Mouse (Mus musculus) forebrain, postnatal 0 days (tissue): Measurements from ENCODE around the gene Epor. TPM values are rescaled to one million over a fixed set of nuclear protein-coding genes. Genes with fewer than 3 reads are reported as not detected.

ENCODE experiments used
- ATAC-seq: fragments of 200-750 bp; cut with Nextera tagmentation; 2 replicates; pipeline ENCODE4 v1.8.0; 2017; ENCODE audit warnings: mild to moderate bottlenecking, moderate library complexity
- DNase-seq: peaks from one replicate; pipeline ENCODE4 v3.0.0-alpha.2; 2015
- H3K27ac ChIP-seq: fragments of 300-500 bp; sonication (generic); 2 replicates; pipeline ENCODE4 v1.5.1; 2014; ENCODE audit warnings: low read depth, mild to moderate bottlenecking, antibody characterized with exemption, low read length, moderate library complexity, mixed read lengths
- H3K27me3 ChIP-seq: fragments of 300-500 bp; sonication (generic); 2 replicates; pipeline ENCODE4 v1.6.1; 2014; ENCODE audit warnings: mild to moderate bottlenecking, low read length, mixed read lengths; ENCODE audit not compliant: insufficient read depth
- H3K36me3 ChIP-seq: fragments of 300-500 bp; sonication (generic); 2 replicates; pipeline ENCODE4 v1.6.1; 2014; ENCODE audit warnings: mild to moderate bottlenecking, moderate library complexity; ENCODE audit not compliant: insufficient read depth
- H3K4me1 ChIP-seq: fragments of 300-500 bp; sonication (generic); 2 replicates; pipeline ENCODE4 v1.6.1; 2014; ENCODE audit warnings: antibody characterized with exemption; ENCODE audit not compliant: insufficient read depth
- H3K4me2 ChIP-seq: fragments of 300-500 bp; sonication (generic); 2 replicates; pipeline ENCODE4 v1.6.1; 2014; ENCODE audit warnings: low read depth, mild to moderate bottlenecking, moderate library complexity
- H3K4me3 ChIP-seq: fragments of 300-500 bp; sonication (generic); 2 replicates; pipeline ENCODE4 v1.5.1; 2014; ENCODE audit warnings: low read depth, low read length, mixed read lengths
- H3K9ac ChIP-seq: fragments of 300-500 bp; sonication (generic); 2 replicates; pipeline ENCODE4 v1.6.1; 2014; ENCODE audit warnings: mild to moderate bottlenecking
- H3K9me3 ChIP-seq: fragments of 300-500 bp; sonication (generic); 2 replicates; pipeline ENCODE4 v1.6.1; 2016; ENCODE audit warnings: low read length
- CTCF ChIP-seq: sonication (generic); IDR thresholded peaks from 2 replicates; pipeline ENCODE4 v1.5.1; 2016; ENCODE audit warnings: antibody characterized with exemption, control low read depth, low read depth
- WGBS: fragments of 180-500 bp; shearing (Covaris S2); extraction: QIAGEN DNeasy Blood & Tissue Kit; methylation state at CpG from one replicate; pipeline ENCODE4 v1.1.7; 2014; 5-methylcytosine and 5-hydroxymethylcytosine counted together
- polyA plus RNA-seq: library from polyadenylated mRNA; unstranded; fragments of >200 nt; fragmentation: Nextera tagmentation; extraction: Ambion mirVana; gene quantifications from 2 replicates; pipeline ENCODE4 v1.2.1, GENCODE M21; 2015
- total RNA-seq: library from RNA; depleted of rRNA; stranded (reverse); fragments of >200 nt; gene quantifications from 2 replicates; pipeline ENCODE4 v1.2.3, GENCODE M21; 2014

The Epor gene
- total and polyA plus RNA-seq, 2 experiments from 2014 or later: 0.24 to 2.4 TPM

GRCm38 (mm10) chr9:21948790-21949189, 14.5 kb downstream of the Epor start:
- Histone ChIP-seq H3K36me3 (peaks cover 20% of the 10 kb centered on the region), H3K27me3 (no peaks in the 10 kb centered on the region), H3K4me2 (no peak overlapping the region), H3K9ac (no peak overlapping the region), H3K4me3 (no peak overlapping the region), H3K4me1 (peaks cover 2% of the 10 kb centered on the region; the same call in 1 of the 2 replicates), H3K27ac (no peak overlapping the region), H3K9me3 (no peaks in the 10 kb centered on the region)
- no peak for DNase-seq
- no peak for TF ChIP-seq CTCF
- WGBS: 61% methylated on average over 6 of the region's 6 CpGs
- no peak for ATAC-seq

- ATAC-seq (no peak), DNase-seq (no peak)
- H3K27ac ChIP-seq: no peak overlapping the region
- H3K4me3 ChIP-seq: no peak overlapping the region
- no peaks in the 10 kb centered on the region for H3K27me3 ChIP-seq
- no peak overlapping the region for H3K9ac ChIP-seq
- no peaks in the 10 kb centered on the region for H3K9me3 ChIP-seq
- no peak overlapping the region for H3K4me2 ChIP-seq
- peaks cover 20% of the 10 kb centered on the region for H3K36me3 ChIP-seq
- 70% methylated on average over 8 of the region's 8 CpGs for WGBS
- H3K4me1 ChIP-seq: no peaks in the 10 kb centered on the region
- TF ChIP-seq CTCF: no peak
Measured at GRCm38 (mm10) chr9:21948146-21948545, 15.2 kb downstream of the Epor start.

GRCm38 (mm10) chr9:21947540-21948130, 15.7 kb downstream of the Epor start:
- no peaks in the 10 kb centered on the region for H3K4me1 ChIP-seq
- no peak overlapping the region for H3K27ac ChIP-seq
- no peak overlapping the region for H3K9ac ChIP-seq
- H3K4me3 ChIP-seq: no peak overlapping the region
- ATAC-seq: no peak; the same call in 1 of the 2 replicates
- WGBS: 12% methylated on average over 27 of the region's 28 CpGs
- no peak for DNase-seq
- no peaks in the 10 kb centered on the region for H3K9me3 ChIP-seq
- no peak for TF ChIP-seq CTCF
- H3K36me3 ChIP-seq: peaks cover 20% of the 10 kb centered on the region
- H3K4me2 ChIP-seq: no peak overlapping the region
- no peaks in the 10 kb centered on the region for H3K27me3 ChIP-seq

- no peak for TF ChIP-seq CTCF
- Histone ChIP-seq H3K27me3 (no peaks in the 10 kb centered on the region), H3K9me3 (no peaks in the 10 kb centered on the region), H3K9ac (no peak overlapping the region), H3K27ac (no peak overlapping the region), H3K36me3 (peaks cover 39% of the 10 kb centered on the region), H3K4me3 (no peak overlapping the region), H3K4me1 (no peaks in the 10 kb centered on the region), H3K4me2 (no peak overlapping the region)
- WGBS: 29% methylated on average over 23 of the region's 23 CpGs
- no peak for ATAC-seq
- DNase-seq: no peak
Measured at GRCm38 (mm10) chr9:21944267-21944666, 19.0 kb downstream of the Epor start.

DNA sequence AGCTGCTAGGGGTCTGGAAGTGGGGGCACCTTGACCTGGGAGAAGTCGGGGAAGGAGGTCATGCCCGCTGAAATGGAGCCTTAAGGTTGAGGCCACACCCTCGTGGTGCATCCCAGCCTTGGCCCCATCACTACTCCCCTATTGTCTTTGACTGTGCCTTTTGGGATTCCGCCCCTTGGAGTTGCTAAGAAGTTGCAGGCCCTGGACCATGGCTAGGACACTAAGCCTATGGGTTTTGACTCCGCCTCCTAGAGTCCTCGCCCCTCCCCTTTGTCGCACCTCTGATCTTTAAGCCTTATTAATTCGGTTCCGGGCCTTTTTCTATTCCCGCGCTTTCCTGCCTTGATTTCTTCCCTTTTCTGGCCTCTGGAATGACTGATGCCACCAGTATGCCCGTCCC, 19.7 kb downstream of the Epor start:
- H3K9me3 ChIP-seq: no peaks in the 10 kb centered on the region
- DNase-seq: no peak
- H3K9ac ChIP-seq: no peak overlapping the region
- no peak for TF ChIP-seq CTCF
- H3K4me1 ChIP-seq: no peaks in the 10 kb centered on the region
- ATAC-seq: no peak
- no peak overlapping the region for H3K27ac ChIP-seq
- no peak overlapping the region for H3K4me3 ChIP-seq
- WGBS: 64% methylated on average over 12 of the region's 12 CpGs
- peaks cover 42% of the 10 kb centered on the region for H3K36me3 ChIP-seq
- H3K27me3 ChIP-seq: no peaks in the 10 kb centered on the region
- no peak overlapping the region for H3K4me2 ChIP-seq

DNA sequence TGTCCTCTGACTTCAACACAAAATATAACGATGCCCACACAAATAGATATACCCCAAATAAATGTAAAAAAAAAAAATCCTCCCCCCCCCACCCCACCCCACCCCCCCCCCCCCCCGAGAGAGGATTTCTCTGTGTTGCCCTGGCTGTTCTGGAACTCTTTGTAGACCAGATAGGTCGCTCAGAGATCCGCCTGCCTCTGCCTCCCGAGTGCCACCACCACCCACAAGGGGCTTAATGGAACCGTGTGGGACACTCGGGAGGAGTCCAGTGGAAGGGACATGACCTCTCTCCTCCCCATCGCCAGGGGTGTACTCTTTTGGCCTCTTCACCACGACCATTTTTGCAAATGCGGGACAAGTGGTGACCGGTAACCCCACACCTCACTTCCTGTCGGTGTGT, 20.3 kb downstream of the Epor start:
- Histone ChIP-seq H3K4me1 (peaks cover 5% of the 10 kb centered on the region; the same call in 1 of the 2 replicates), H3K9me3 (no peaks in the 10 kb centered on the region), H3K4me3 (no peak overlapping the region), H3K4me2 (no peak overlapping the region), H3K27ac (no peak overlapping the region), H3K9ac (no peak overlapping the region), H3K27me3 (no peaks in the 10 kb centered on the region), H3K36me3 (peaks cover 40% of the 10 kb centered on the region)
- no peak for TF ChIP-seq CTCF
- ATAC-seq (no peak), DNase-seq (no peak)
- 85% methylated on average over 12 of the region's 12 CpGs for WGBS

DNA sequence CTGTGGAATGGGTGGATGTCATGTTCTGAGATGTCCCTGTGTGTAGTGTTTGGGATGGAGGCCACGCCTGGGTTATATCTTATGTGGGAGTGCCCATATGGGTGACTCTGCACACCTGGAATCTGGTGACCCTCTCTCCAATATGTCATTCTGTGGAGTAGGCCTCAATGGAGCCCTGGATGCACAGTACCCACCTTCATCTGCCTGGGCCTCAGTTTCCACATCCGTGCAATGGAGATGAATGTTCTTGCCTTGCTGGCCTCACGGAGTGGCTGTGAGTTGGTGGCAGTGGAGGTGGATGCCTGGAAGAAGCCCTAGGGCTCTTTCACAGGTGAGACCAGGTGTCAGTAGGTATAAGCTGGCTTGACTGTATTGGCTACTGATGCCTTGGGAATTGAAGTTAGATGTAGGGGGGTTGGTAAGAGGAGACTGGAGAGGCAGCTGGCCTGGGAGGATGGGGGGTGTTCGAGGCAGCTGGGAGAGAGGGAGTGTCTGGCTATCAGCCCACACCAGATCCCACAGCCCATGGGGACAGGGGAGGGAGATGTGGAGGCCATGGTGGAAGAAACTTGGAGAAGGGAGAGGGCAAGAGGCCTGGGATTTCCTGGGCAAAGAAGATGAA, 25.0 kb downstream of the Epor start:
- Histone ChIP-seq H3K4me2 (peak overlapping the region; percentile 69), H3K4me3 (peak overlapping the region; percentile 82), H3K4me1 (peaks cover 11% of the 10 kb centered on the region; the same call in 1 of the 2 replicates), H3K36me3 (peaks cover 22% of the 10 kb centered on the region), H3K9ac (0 out of 2 replicates have a peak overlapping the region, but pooled peaks have one; percentile 87), H3K9me3 (no peaks in the 10 kb centered on the region), H3K27me3 (no peaks in the 10 kb centered on the region), H3K27ac (no peak overlapping the region)
- ATAC-seq: no peak
- 75% methylated on average over 4 of the region's 4 CpGs for WGBS
- DNase-seq: no peak
- no peak for TF ChIP-seq CTCF
